Mouse (Mus musculus) frontal cortex, postnatal 36 days (tissue): ENCODE measurements at regions not wholly inside any gene's neighbourhood (a gene's known extent, or its start where the extent isn't known, plus 50 kb on each side); places are given as distances from the start of the nearest gene placed in this dataset.
"Not testable (repeated sequence)": the region's sequence is repeated elsewhere in the genome, so short reads cannot be mapped to it uniquely, and the experiment has no call there.

Source experiments
- DNase-seq, 2 experiments: peaks; one replicate each; pipeline ENCODE4 v3.0.0; 2022; ENCODE audit warnings: low spot score in 2 of 2

GRCm38 (mm10) chr8:71823655-71824622 lies 57.9 kb upstream of the Zfp709 start:
- not testable (repeated sequence) for DNase-seq

- not testable (repeated sequence) for DNase-seq
Observed at GRCm38 (mm10) chr8:71822749-71823148, 59.1 kb upstream of the Zfp709 start.

GRCm38 (mm10) chr8:71819936-71820335 lies 61.9 kb upstream of the Zfp709 start:
- not testable (repeated sequence) for DNase-seq

GRCm38 (mm10) chr8:71819381-71819780 lies 62.4 kb upstream of the Zfp709 start:
- DNase-seq = not testable (repeated sequence)

- not testable (repeated sequence) for DNase-seq
Observed at GRCm38 (mm10) chr8:71816272-71817034, 65.4 kb upstream of the Zfp709 start.

DNA sequence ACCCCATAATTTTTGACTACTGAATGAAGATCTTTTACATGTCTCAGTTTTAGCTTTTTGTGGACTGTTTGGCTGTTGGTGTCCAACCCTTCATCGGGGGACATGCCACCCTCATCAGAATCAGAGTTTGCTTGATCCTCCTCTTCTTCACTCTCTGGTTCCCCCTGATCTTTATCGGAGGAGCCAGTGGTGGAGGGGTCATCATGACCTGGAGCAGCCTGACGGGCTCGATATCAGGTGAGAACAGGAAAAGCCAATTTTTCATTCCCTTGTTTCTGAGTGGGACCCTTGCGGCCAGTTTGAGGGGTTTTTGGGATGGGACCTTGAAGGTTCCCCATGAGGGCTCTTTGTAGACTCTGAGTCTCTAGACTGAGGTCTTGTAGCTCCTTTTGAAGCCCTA lies 66.0 kb upstream of the Zfp709 start:
- not testable (repeated sequence) for DNase-seq

DNA sequence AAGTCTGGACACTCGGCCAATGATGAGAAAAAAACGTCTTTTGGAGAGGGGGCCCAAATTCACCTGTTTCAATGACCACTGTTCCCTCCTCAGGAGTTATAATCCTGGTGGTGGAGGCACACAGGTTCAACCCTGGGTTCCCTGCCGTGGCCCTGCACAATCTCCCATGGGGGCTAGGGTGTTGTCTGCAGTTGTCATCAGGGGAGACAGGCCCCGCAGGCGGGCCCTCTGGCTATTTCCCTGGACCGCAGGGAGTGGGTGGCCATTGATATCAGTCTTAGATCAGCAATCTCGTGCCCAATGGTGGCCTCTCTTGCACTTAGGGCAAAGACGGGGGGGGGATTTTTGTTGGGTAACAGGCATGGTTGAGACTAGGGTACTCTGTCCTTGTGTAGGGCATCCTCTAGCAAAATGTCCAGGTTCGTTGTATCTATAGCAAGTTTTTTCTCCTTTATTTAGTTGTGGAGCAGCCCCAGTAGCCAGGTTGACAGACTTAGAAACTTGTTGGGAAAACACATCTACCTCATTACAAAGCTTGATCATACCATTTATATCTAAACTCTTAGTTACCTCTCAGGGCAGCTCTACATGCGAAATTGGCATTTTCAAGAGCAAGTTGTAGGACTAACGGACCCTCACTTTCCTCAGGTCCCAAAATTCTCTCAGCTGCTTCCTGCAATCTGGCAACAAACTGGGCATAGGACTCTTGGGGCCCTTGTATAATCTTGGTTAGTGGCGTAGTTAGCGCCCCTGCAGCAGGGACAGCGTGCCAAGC lies 66.9 kb upstream of the Zfp709 start:
- not testable (repeated sequence) for DNase-seq

DNA sequence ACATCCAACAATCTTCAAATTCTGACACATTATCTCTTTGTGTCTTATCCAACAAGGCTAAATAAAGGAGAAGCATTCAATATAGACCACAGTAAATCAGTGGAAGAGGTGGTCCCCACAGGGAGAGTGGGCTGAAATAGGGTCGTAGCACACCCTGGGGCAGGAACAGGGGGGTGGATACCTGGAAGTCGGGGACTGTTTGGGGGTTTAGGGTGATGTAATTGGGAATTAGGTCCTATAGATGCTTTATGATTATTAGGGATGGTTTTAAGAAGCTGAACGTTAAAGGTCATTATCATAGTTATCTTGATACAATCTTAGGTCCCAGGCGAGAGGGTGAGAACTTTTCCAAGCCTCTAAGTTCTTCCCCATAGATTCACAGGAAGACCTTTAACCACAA lies 67.9 kb upstream of the Zfp709 start:
- not testable (repeated sequence) for DNase-seq

- not testable (repeated sequence) for DNase-seq
Observed at GRCm38 (mm10) chr8:71813239-71813638, 68.6 kb upstream of the Zfp709 start.

DNA sequence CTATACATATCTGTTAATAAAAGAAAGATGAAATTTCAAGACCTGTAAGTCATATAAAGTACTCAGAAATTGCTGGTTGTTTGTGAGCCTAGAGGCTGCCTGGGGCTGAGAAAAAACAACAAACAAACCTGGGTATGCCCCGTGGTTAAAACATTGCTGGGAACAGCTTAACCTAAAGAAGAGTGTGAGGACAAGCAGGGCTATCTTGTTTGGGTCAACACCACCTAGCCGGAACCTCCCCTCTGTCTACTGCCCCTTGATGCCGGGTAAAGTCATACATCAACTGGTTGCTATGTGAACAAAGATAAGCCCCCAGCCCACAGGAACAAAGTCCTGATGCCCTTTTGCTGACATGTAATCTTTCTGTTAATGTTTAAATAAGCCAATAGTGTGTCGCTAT lies 74.0 kb upstream of the Zfp709 start:
- not testable (repeated sequence) for DNase-seq

- DNase-seq = not testable (repeated sequence)
Observed at GRCm38 (mm10) chr8:71804586-71804985, 77.2 kb upstream of the Zfp709 start.

DNA sequence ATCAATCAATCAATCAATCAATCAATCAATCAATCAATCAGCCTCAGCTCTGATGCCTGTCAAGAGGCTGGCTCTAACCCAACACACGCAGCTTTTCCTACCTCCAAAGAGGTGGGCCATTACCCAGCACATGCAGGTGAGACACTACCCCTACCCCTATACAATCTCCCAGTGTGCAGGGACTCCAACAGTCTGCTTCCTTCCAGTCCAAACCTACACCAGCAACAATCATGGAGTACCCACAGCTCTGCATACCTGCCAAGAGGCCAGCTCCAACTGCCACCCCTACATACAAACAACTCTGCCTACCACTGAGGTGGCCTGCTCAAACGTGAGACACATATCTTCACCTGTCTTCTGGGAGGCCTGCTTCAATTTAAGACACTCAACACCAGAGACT lies 76.7 kb upstream of the Fcho1 start:
- not testable (repeated sequence) for DNase-seq

- peak in 1 of 2 experiments; percentile 5 for DNase-seq
Observed at GRCm38 (mm10) chr8:71789031-71789460, 63.5 kb upstream of the Fcho1 start.

DNA sequence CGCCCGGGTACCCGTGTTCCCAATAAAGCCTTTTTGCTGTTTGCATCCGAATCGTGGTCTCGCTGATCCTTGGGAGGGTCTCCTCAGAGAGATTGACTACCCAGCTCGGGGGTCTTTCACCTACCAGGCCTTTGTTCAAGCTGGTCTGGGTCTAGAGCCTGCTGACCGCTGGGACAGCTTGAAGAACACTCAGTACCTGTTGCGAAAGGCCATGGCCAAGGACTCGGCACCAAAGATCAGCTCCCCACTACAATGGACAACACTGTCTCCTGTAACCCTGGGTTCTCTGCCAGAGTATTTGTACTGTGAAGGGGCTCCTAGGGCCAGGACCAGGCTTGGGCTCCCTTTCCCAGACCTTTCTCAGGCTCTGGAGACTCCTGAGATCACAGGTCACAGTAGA lies 55.1 kb upstream of the Fcho1 start:
- not testable (repeated sequence) for DNase-seq

DNA sequence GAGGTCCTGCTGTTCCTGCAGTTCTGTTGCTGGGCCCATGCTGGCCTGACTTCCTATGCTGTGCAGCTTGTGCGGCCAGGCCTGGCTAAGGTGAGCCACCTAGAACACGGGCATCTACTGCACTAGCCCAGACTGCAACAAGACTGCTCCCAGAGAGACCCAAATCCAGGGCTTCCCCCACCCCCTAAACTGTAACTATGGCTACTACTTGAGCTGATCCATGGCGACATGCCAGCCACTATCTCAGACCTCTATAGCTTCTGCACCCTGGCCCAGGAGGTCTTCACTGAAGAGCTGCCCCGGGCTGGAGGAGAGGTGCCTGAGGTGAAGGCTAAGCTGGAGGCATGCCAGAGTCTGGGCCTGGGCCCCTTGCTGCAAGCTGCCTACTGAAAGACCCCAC lies 54.3 kb upstream of the Fcho1 start:
- DNase-seq = not testable (repeated sequence)

DNA sequence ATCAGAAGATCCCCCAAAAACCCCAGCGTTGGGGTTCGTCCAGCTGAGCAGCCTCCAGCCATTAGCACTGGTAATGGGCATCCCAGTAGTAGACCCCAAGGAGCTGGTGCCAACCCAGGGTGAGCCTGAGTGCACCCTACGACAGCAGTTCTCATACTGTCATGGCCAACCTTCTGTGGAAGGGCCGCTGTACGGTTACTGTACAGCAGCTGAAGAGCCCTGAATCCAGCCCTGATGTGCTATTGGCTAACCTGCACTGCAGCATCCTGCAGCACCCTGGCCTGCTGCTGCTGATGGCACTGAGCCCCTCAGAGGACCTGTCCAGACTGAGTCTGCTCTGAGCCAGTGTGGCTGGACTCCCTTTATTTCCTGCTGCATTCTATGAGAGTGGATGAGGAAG lies 53.9 kb upstream of the Fcho1 start:
- DNase-seq = not testable (repeated sequence)

DNA sequence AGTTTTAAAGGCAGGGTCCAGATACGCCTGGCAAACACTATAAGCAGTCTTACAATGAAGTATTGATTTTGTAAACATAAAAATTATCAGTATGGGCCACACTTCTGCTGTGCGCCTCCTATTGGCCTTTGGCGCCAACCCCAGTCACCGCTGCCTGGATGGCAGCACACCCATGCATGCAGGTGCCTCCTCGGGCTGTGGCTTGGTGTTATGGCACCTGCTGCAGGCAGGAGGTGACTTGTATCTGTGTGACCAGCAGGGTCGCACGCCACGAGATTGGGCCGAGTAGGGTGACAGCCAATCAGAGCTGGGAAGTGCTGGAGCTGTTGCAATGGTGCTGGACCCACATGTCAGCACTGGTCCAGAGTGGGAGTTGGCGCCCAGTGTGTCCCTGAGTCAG lies 53.4 kb upstream of the Fcho1 start:
- no peak for DNase-seq
